Mouse (Mus musculus): Measurements from ENCODE around the gene Sez6. TPM values are rescaled to one million over a fixed set of nuclear protein-coding genes. Genes with fewer than 3 reads are reported as not detected.

The Sez6 gene
- total RNA-seq, 2 experiments from 2014 or later = 0.25 TPM; not detected in 1

GRCm38 (mm10) chr11:77896011-77896410, 34.6 kb upstream of the Sez6 start:
- H3K27ac ChIP-seq = no peak overlapping the region
- TF ChIP-seq CTCF (IDR thresholded peaks at IDR 0.05) = no peak
- H3K4me3 ChIP-seq = no peak overlapping the region
- intact Hi-C loops (cut with DNase I) = no loop called here
- DNase-seq = no peak

GRCm38 (mm10) chr11:77896480-77896819, 34.1 kb upstream of the Sez6 start:
- intact Hi-C loops (cut with DNase I) = no loop called here

GRCm38 (mm10) chr11:77896820-77897805, 33.5 kb upstream of the Sez6 start:
- H3K4me3 ChIP-seq = peak overlapping the region; percentile 62
- no peak for TF ChIP-seq CTCF (IDR thresholded peaks at IDR 0.05)
- DNase-seq = no peak
- intact Hi-C loops (cut with DNase I) = no loop called here
- no peak overlapping the region for H3K27ac ChIP-seq

More at GRCm38 (mm10) chr11:77896480-77896819, 34.1 kb upstream of the Sez6 start:
- H3K4me3 ChIP-seq = peak overlapping the region; percentile 62
- TF ChIP-seq CTCF (IDR thresholded peaks at IDR 0.05) = no peak
- H3K27ac ChIP-seq = no peak overlapping the region
- DNase-seq = no peak

DNA sequence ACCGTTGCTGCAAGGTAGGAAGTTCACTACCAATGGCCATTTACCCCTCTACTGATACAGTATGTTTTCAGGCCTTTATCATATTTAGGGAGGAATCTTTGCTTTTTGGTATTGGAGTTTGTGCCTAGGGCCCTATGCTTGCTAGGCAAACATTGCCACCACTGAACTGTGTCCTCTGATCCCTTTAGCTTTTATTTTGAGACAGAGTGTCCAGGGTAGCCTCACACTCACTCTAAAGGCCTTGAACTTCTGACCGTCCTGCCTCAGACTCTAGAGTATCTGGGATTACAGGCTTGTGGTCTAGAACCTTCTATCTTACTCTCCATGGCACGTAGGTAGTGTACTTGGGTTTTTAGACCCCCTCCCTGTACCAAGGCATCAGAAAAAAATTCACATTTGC, 30.4 kb upstream of the Sez6 start:
- intact Hi-C loops (cut with DNase I) = no loop called here
- DNase-seq = no peak
- no peak for TF ChIP-seq CTCF (IDR thresholded peaks at IDR 0.05)
- H3K27ac ChIP-seq = no peak overlapping the region
- no peak overlapping the region for H3K4me3 ChIP-seq

DNA sequence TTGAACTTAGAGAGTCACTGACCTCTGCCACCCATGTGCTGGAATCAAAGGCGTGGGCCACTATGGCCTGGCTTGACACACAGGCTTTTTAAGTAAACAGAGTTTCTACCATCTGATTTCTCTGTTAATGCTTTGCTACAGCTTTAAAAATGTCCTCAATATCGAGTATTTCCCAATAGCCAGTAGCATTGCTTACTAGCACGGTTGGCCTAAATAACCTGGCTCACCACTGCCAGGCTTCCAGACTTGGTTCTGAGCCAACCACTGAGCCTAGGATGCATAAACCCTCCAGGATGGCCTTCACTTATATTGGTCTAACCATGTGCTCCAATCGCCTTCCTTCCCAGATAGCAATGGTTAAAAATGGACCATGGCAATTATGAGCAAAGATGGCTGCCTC, 29.9 kb upstream of the Sez6 start:
- Histone ChIP-seq H3K4me3 (no peak overlapping the region), H3K27ac (no peak overlapping the region)
- intact Hi-C loops (cut with DNase I) = no loop called here
- DNase-seq = no peak
- no peak for TF ChIP-seq CTCF (IDR thresholded peaks at IDR 0.05)

GRCm38 (mm10) chr11:77901366-77901765, 29.2 kb upstream of the Sez6 start:
- Histone ChIP-seq H3K4me3 (no peak overlapping the region), H3K27ac (no peak overlapping the region)
- no peak for DNase-seq
- TF ChIP-seq CTCF (IDR thresholded peaks at IDR 0.05) = no peak
- intact Hi-C loops (cut with DNase I) = no loop called here

- intact Hi-C loops (cut with DNase I) = no loop called here
- DNase-seq = no peak
- Histone ChIP-seq H3K4me3 (no peak overlapping the region), H3K27ac (no peak overlapping the region)
- TF ChIP-seq CTCF (IDR thresholded peaks at IDR 0.05) = no peak
Observed at GRCm38 (mm10) chr11:77901775-77902355, 28.7 kb upstream of the Sez6 start.

GRCm38 (mm10) chr11:77903761-77904160, 26.8 kb upstream of the Sez6 start:
- Histone ChIP-seq H3K4me3 (no peak overlapping the region), H3K27ac (no peak overlapping the region)
- DNase-seq = no peak
- no peak for TF ChIP-seq CTCF (IDR thresholded peaks at IDR 0.05)
- intact Hi-C loops (cut with DNase I) = no loop called here

- Histone ChIP-seq H3K4me3 (no peak overlapping the region), H3K27ac (no peak overlapping the region)
- TF ChIP-seq CTCF (IDR thresholded peaks at IDR 0.05) = no peak
- intact Hi-C loops (cut with DNase I) = no loop called here
- DNase-seq = no peak
Observed at GRCm38 (mm10) chr11:77904707-77905106, 25.9 kb upstream of the Sez6 start.

DNA sequence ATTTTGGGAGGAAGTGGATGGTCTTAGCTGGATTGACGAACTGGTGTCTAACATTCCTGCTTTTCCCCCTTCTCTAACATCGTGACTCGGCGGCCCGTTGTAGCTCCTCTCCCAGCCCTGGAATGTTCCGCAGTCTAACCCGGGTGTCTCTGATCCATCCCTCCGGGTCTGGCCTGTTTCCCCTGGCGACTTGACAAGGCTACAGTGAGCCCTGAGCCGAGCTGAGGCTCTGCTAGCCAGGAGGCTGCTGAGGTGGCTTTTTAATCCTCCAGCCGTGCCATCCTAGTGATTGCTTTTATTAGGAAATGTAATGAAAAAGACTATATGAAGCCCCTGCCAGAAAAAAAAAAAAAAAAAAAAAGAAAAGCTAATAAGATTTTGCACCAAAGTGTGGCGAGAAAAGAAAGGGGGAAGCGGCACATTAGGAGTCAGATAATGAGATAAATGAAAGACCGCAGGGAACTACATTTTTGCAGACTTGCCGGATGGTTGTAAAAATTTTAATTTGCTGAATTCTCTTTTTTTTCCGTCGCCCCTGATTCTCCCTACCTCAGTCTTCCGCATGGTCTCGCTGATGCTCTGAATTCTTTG, 24.4 kb upstream of the Sez6 start:
- Histone ChIP-seq H3K4me3 (no peak overlapping the region), H3K27ac (no peak overlapping the region)
- intact Hi-C loops (cut with DNase I) = no loop called here
- no peak for TF ChIP-seq CTCF (IDR thresholded peaks at IDR 0.05)
- peak; percentile 75 for DNase-seq

DNA sequence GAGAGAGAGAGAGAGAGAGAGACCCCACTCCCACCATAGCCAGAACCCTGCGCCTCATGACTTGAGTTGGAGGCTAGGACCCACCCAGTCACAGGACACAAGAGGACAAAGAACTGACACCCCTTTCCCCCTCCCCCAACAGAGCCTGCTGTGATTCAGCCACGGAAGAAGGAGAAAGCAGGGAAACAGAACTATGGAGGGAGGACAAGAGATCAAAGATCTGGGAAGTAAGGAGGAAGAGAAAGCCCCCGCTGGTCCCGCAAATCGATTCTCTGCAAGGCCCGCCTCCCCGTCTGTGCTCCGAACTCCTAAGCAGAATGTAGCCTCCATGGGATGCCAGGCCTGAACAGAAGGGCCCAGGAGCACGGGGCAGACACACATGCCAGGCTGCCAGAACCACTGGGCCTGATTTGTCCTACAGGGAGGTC, 23.8 kb upstream of the Sez6 start:
- H3K4me3 ChIP-seq = no peak overlapping the region
- intact Hi-C loops (cut with DNase I) = no loop called here

GRCm38 (mm10) chr11:77908468-77908867, 22.1 kb upstream of the Sez6 start:
- no peak for DNase-seq
- Histone ChIP-seq H3K4me3 (no peak overlapping the region), H3K27ac (no peak overlapping the region)
- intact Hi-C loops (cut with DNase I) = no loop called here
- TF ChIP-seq CTCF (IDR thresholded peaks at IDR 0.05) = no peak

More for the DNA sequence above, 23.8 kb upstream of the Sez6 start:
- H3K27ac ChIP-seq = no peak overlapping the region
- TF ChIP-seq CTCF (IDR thresholded peaks at IDR 0.05) = no peak
- DNase-seq = no peak

DNA sequence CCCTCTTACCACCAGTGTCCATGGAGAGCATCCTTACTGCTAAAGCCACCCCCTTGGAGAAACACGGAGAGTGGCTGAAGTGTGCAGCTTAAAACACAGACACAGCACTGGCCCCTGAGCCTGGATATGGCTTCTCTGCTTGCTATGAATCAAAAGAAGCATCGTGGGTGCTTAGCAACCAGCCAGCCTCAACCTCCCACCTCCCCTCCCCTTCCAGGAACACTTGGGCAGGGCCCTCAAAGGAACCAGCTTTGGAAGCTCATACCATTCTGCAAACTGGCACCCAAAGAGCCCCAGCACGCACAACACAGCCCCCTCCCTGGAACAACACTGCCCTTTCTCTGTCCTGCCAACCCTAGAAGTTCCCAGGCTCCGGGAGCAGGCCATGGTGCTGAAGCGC, 21.2 kb upstream of the Sez6 start:
- DNase-seq = no peak
- Histone ChIP-seq H3K4me3 (no peak overlapping the region), H3K27ac (no peak overlapping the region)
- intact Hi-C loops (cut with DNase I) = no loop called here
- no peak for TF ChIP-seq CTCF (IDR thresholded peaks at IDR 0.05)
